Mouse (Mus musculus) heart, adult 2 months (tissue): ENCODE measurements around the gene Tmco5b.

Experiments used
- CTCF ChIP-seq: fragments of 200-600 bp; IDR thresholded peaks from 2 replicates; pipeline ENCODE4 v1.8.1; 2022; ENCODE audit warnings: antibody characterized with exemption, mild to moderate bottlenecking, moderate library complexity
- POLR2A ChIP-seq: fragments of 200-500 bp; IDR thresholded peaks from 2 replicates; pipeline ENCODE4 v1.6.1; 2011; ENCODE audit warnings: mild to moderate bottlenecking, low read depth, low read length, control low read depth; ENCODE audit not compliant: insufficient read depth

DNA sequence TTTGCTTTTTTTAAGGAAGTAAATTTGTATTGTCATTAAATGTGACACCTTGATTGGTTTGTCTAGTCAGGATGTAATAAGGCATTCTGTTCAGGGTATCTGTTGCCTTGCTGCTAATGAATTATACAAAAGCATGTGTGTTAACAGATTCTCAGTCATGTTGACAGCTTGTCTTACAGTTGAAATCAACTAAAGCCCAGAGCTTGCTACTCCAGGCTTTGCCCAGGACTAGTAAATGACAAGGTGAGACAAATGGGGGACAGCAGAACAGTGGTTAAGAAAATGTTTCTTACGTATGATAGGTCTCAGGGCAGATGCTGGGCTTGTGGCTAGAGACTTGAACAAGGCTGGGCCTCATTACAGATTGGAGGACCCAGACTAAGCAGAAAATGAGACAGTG, 48.5 kb upstream of the Tmco5b start:
- TF ChIP-seq POLR2A: no peak
- TF ChIP-seq CTCF: no peak
